Mouse (Mus musculus) stomach, postnatal 0 days (tissue): Measurements from ENCODE around the gene Nup155. TPM values are rescaled to one million over a fixed set of nuclear protein-coding genes. Genes with fewer than 3 reads are reported as not detected.
"Not testable (repeated sequence)": the region's sequence is repeated elsewhere in the genome, so short reads cannot be mapped to it uniquely, and the experiment has no call there.

Experiments used
- ATAC-seq: fragments of 200-750 bp; cut with Nextera tagmentation; 2 replicates; pipeline ENCODE4 v1.8.0; 2017; ENCODE audit not compliant: low FRiP score, low TSS enrichment
- DNase-seq: peaks from one replicate; pipeline ENCODE4 v3.0.0-alpha.2; 2016; ENCODE audit warnings: low spot score
- H3K27ac ChIP-seq: fragments of 300-500 bp; sonication (generic); replicated peaks from 2 replicates; pipeline ENCODE4 v1.5.1; 2014; ENCODE audit warnings: mild to moderate bottlenecking, control low read depth
- H3K27me3 ChIP-seq: fragments of 300-500 bp; sonication (generic); 2 replicates; pipeline ENCODE4 v1.6.1; 2014; ENCODE audit warnings: low read length; ENCODE audit not compliant: control insufficient read depth, insufficient read depth
- H3K36me3 ChIP-seq: fragments of 300-500 bp; sonication (generic); 2 replicates; pipeline ENCODE4 v1.6.1; 2014; ENCODE audit warnings: low read length, mixed read lengths; ENCODE audit not compliant: control insufficient read depth, insufficient read depth
- H3K4me1 ChIP-seq: fragments of 300-500 bp; sonication (generic); replicated peaks from 2 replicates; pipeline ENCODE4 v1.6.1; 2014; ENCODE audit warnings: antibody characterized with exemption; ENCODE audit not compliant: control insufficient read depth, insufficient read depth
- H3K4me2 ChIP-seq: fragments of 300-500 bp; sonication (generic); replicated peaks from 2 replicates; pipeline ENCODE4 v1.6.1; 2014; ENCODE audit warnings: low read depth, mild to moderate bottlenecking, control low read depth, moderate library complexity
- H3K4me3 ChIP-seq: fragments of 300-500 bp; sonication (generic); 2 replicates; pipeline ENCODE4 v1.5.1; 2014; ENCODE audit warnings: low read depth, low read length, control low read depth
- H3K9ac ChIP-seq: fragments of 300-500 bp; sonication (generic); 2 replicates; pipeline ENCODE4 v1.6.1; 2014; ENCODE audit warnings: mild to moderate bottlenecking, low read length, control low read depth, mixed read lengths
- H3K9me3 ChIP-seq: fragments of 300-500 bp; sonication (generic); 2 replicates; pipeline ENCODE4 v1.6.1; 2016; ENCODE audit warnings: low read length; ENCODE audit not compliant: control insufficient read depth
- CTCF ChIP-seq: IDR thresholded peaks from 2 replicates; pipeline ENCODE4 v1.5.1; 2016; ENCODE audit warnings: antibody characterized with exemption, low read depth, mild to moderate bottlenecking, moderate library complexity
- EP300 ChIP-seq: optimal IDR thresholded peaks from 2 replicates; pipeline ENCODE3; 2016; ENCODE audit warnings: antibody characterized with exemption
- WGBS: fragments of 180-500 bp; shearing (Covaris S2); extraction: QIAGEN DNeasy Blood & Tissue Kit; methylation state at CpG from one replicate; pipeline ENCODE4 v1.1.7; 2014; 5-methylcytosine and 5-hydroxymethylcytosine counted together
- polyA plus RNA-seq: library from polyadenylated mRNA; unstranded; fragments of >200 nt; fragmentation: Nextera tagmentation; extraction: Ambion mirVana; gene quantifications from 2 replicates; pipeline ENCODE4 v1.2.1, GENCODE M21; 2015

The Nup155 gene
- polyA plus RNA-seq: 3.0 and 3.8 TPM in 2 replicates

DNA sequence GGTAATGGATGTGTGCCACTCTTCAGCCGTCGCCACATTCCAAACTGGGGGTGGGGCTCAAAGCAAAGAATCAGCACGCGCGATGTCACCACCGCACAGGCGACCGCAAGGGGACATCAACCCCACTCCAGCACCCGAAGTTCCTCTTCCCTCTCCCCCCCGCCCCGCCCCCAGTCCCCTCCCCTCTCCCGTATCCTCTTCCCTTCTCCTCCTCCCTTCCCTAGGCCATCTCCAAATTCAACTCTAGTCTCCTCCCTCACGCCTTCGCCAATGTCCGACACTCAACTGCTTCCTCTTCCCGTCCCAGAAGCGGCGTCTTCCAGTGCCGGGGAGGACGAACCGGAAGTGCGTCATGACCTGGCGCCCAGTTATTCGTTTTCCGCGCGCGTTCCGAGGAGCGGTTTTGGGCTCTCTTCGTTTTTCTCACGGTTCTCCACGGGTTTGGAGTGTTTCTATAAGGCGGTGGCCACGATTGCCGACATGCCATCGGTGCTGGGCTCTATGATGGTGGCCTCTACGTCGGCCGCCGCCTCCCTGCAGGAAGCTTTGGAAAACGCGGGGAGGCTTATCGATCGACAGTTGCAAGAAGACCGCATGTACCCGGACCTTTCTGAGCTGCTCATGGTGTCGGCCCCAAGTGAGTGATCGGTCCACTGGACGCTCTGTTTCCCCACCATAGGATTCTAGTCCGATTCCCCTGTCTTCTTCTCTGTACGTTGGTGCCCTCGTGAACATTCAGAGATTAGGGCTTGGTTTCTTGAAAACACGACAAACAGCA, at the start of gene Nup155:
TSS of gene Nup155 (plus strand) at position 308 of the 778 bp plus-strand sequence.
- Histone ChIP-seq H3K4me3 (peak within 1 kb of the TSS; percentile 78), H3K36me3 (peaks cover 2% of the 10 kb centered on the region; the same call in 1 of the 2 replicates), H3K9ac (peak within 1 kb of the TSS; percentile 90), H3K4me1 (no peaks in the 10 kb centered on the region), H3K4me2 (peak within 1 kb of the TSS; percentile 65), H3K27me3 (no peaks in the 10 kb centered on the region), H3K9me3 (no peaks in the 10 kb centered on the region), H3K27ac (peak within 1 kb of the TSS; percentile 74)
- peak; percentile 93 for DNase-seq
- ATAC-seq: peak; percentile 99
- TF ChIP-seq CTCF: no peak
- no peak for TF ChIP-seq EP300
- WGBS: under 1% methylated on average over 52 of the region's 54 CpGs

DNA sequence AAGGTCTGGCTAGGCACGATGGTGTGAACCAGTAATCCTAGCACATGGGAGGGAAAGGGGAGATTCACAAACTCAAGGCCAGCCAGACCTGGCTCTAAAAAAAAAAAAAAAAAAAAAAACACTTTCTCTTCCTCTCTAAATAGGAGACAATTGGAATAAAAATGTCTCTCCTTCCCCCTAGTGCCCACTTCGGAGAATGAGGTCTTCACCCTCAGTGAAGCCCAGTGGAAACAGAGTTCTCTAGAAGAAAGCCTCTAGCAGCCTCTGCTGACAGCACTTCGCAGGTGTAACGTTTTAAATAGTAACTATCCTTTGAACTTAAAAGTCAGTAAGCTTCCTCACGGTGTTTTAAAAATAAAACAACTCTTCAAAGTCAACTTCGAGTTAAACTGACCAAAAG, 43.9 kb upstream of the Nup155 start:
- peak; percentile 70 for TF ChIP-seq CTCF
- TF ChIP-seq EP300: no peak
- Histone ChIP-seq H3K27me3 (no peaks in the 10 kb centered on the region), H3K9me3 (no peaks in the 10 kb centered on the region), H3K9ac (no peak overlapping the region), H3K4me2 (no peak overlapping the region), H3K4me3 (no peak overlapping the region), H3K4me1 (no peaks in the 10 kb centered on the region), H3K36me3 (no peaks in the 10 kb centered on the region), H3K27ac (no peak overlapping the region)
- no peak for DNase-seq
- ATAC-seq: no peak
- WGBS: 52% methylated on average over 6 of the region's 6 CpGs

DNA sequence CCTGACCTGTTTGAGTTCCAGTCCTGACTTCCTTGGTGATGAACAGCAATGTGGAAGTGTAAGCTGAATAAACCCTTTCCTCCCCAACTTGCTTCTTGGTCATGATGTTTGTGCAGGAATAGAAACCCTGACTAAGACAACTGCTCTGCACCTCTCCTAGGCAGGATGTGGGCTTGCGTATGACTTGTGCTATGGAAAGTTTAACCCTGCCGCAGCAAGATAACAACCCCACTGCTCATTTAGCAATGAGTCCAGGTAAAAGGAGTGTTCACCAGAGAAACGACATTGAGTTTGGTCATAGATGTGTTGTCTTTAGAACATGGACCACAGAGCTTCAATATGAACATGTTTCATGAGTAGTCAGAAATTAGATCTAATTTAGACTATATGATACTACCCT, 35.9 kb upstream of the Nup155 start:
- H3K4me2 ChIP-seq, H3K4me1 ChIP-seq, H3K9ac ChIP-seq, H3K27me3 ChIP-seq, H3K4me3 ChIP-seq, DNase-seq, H3K27ac ChIP-seq, ATAC-seq, H3K9me3 ChIP-seq: not testable (repeated sequence)
- whole genome bisulfite sequencing: 93% methylated on average over 3 of the region's 3 CpGs
- H3K36me3 ChIP-seq: peaks cover 15% of the 10 kb centered on the region

DNA sequence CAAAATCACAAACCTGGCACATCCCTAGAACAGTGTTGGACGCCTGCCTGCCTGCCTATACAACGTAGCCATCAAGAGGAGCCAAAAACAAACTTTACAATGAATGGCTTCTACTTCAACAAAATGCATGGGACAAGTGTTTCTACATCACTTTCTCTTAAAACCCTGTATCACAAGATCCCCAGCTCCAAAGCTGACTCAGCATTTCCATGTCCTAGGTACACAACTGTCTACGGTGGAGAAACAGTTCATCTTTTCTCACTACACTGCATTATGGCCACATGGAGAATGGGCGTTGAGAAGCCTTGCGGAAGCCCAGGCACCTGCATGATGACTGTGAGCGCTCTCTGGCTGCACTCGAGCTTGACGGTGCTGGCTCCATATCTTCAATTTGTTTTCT, 26.9 kb upstream of the Nup155 start:
- Histone ChIP-seq H3K36me3 (peaks cover 7% of the 10 kb centered on the region; the same call in 1 of the 2 replicates), H3K9ac (no peak overlapping the region), H3K27ac (no peak overlapping the region), H3K9me3 (no peaks in the 10 kb centered on the region), H3K4me3 (no peak overlapping the region), H3K4me2 (no peak overlapping the region), H3K4me1 (no peaks in the 10 kb centered on the region), H3K27me3 (no peaks in the 10 kb centered on the region)
- no peak for ATAC-seq
- TF ChIP-seq EP300 (no peak), CTCF (no peak)
- DNase-seq: no peak
- 92% methylated on average over 8 of the region's 8 CpGs for WGBS

DNA sequence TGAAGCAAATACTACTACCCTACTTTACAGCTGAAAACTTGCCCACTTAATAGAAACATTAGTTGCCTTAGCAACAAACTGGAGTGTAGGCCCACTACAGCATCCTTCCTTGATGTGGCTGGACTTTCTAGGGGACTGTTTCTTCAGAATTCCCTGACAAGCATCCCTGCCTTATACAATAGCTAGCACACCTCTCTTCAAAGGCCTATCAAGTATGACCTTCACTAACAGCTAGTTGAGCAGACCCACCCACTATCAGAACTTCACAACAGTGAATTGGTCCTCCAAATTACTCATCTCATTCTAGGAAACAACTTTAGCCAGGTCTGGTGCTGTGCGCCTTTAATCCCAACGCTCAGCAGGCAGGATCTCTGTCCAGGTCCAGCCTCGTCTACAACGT, 21.8 kb upstream of the Nup155 start:
- H3K36me3 ChIP-seq: no peaks in the 10 kb centered on the region; the same call in 1 of the 2 replicates
- H3K9me3 ChIP-seq: no peaks in the 10 kb centered on the region
- WGBS: 91% methylated on average over 4 of the region's 4 CpGs
- H3K27ac ChIP-seq: no peak overlapping the region
- H3K4me3 ChIP-seq: no peak overlapping the region
- no peak for DNase-seq
- H3K4me1 ChIP-seq: no peaks in the 10 kb centered on the region
- no peak overlapping the region for H3K4me2 ChIP-seq
- no peak for ATAC-seq
- TF ChIP-seq EP300 (no peak), CTCF (no peak)
- H3K9ac ChIP-seq: no peak overlapping the region
- H3K27me3 ChIP-seq: no peaks in the 10 kb centered on the region

DNA sequence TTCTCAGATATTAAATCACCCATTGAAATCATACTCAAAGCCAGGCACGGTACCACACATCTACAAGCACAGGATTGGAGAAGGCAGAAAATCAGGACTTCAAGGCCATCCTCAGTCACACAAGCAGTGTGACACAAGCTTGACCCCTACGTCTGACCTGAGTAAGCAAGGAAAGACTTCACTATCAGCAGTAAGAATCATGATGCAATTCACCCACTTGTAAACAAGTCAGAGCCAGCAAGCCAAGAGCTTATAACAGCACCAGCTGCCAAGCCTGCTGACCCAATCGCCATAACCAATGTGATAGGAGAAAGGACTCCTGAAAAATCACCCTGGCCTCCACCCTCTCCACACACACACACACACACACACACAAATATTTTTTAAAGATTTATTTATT, 20.4 kb upstream of the Nup155 start:
- Histone ChIP-seq H3K27me3 (no peaks in the 10 kb centered on the region), H3K9me3 (no peaks in the 10 kb centered on the region), H3K27ac (no peak overlapping the region), H3K4me2 (no peak overlapping the region), H3K9ac (no peak overlapping the region), H3K36me3 (no peaks in the 10 kb centered on the region; the same call in 1 of the 2 replicates), H3K4me1 (no peaks in the 10 kb centered on the region), H3K4me3 (no peak overlapping the region)
- TF ChIP-seq CTCF: no peak
- DNase-seq (no peak), ATAC-seq (no peak)
- 75% methylated on average over 3 of the region's 3 CpGs for WGBS
